Mouse (Mus musculus) intestine, postnatal 0 days (tissue): Measurements from ENCODE around the gene Ly6g6c. TPM values are rescaled to one million over a fixed set of nuclear protein-coding genes. Genes with fewer than 3 reads are reported as not detected.

Experiments
- ATAC-seq: fragments of 200-750 bp; cut with Nextera tagmentation; 2 replicates; pipeline ENCODE4 v1.8.0; 2017; ENCODE audit warnings: mild to moderate bottlenecking, moderate TSS enrichment, moderate library complexity
- H3K27ac ChIP-seq: fragments of 300-500 bp; sonication (generic); 2 replicates; pipeline ENCODE4 v1.5.1; 2014; ENCODE audit warnings: mild to moderate bottlenecking, low read depth, low read length, moderate library complexity
- H3K27me3 ChIP-seq: fragments of 300-500 bp; sonication (generic); replicated peaks from 2 replicates; pipeline ENCODE4 v1.6.1; 2014; ENCODE audit warnings: low read length, mixed read lengths; ENCODE audit not compliant: control insufficient read depth, insufficient read depth
- H3K36me3 ChIP-seq: fragments of 300-500 bp; sonication (generic); 2 replicates; pipeline ENCODE4 v1.6.1; 2014; ENCODE audit warnings: mild to moderate bottlenecking, moderate library complexity; ENCODE audit not compliant: control insufficient read depth, insufficient read depth
- H3K4me1 ChIP-seq: fragments of 300-500 bp; sonication (generic); replicated peaks from 2 replicates; pipeline ENCODE4 v1.6.1; 2014; ENCODE audit warnings: antibody characterized with exemption, low read length, mixed read lengths; ENCODE audit not compliant: control insufficient read depth, insufficient read depth
- H3K4me2 ChIP-seq: fragments of 300-500 bp; sonication (generic); replicated peaks from 2 replicates; pipeline ENCODE4 v1.6.1; 2014; ENCODE audit warnings: low read depth, mild to moderate bottlenecking, moderate library complexity
- H3K4me3 ChIP-seq: fragments of 300-500 bp; sonication (generic); 2 replicates; pipeline ENCODE4 v1.5.1; 2014; ENCODE audit warnings: low read depth, low read length
- H3K9ac ChIP-seq: fragments of 300-500 bp; sonication (generic); 2 replicates; pipeline ENCODE4 v1.6.1; 2014; ENCODE audit warnings: mild to moderate bottlenecking, low read depth, low read length
- H3K9me3 ChIP-seq: fragments of 300-500 bp; sonication (generic); 2 replicates; pipeline ENCODE4 v1.6.1; 2016; ENCODE audit warnings: mixed run types; ENCODE audit not compliant: control insufficient read depth
- CTCF ChIP-seq: sonication (generic); IDR thresholded peaks from 2 replicates; pipeline ENCODE4 v1.5.1; 2016; ENCODE audit warnings: low read depth, mild to moderate bottlenecking, control low read depth, antibody characterized with exemption, moderate library complexity
- WGBS: fragments of 180-500 bp; shearing (Covaris S2); extraction: QIAGEN DNeasy Blood & Tissue Kit; methylation state at CpG from one replicate; pipeline ENCODE4 v1.1.7; 2014; 5-methylcytosine and 5-hydroxymethylcytosine counted together
- polyA plus RNA-seq: library from polyadenylated mRNA; unstranded; fragments of >200 nt; fragmentation: Nextera tagmentation; extraction: Ambion mirVana; gene quantifications from 2 replicates; pipeline ENCODE4 v1.2.1, GENCODE M21; 2015

Ly6g6c gene
- polyA plus RNA-seq, 1 experiment from 2014 or later, result 0.12 TPM

GRCm38 (mm10) chr17:35076507-35077176, 11.5 kb downstream of the Ly6g6c start, which contains the start of gene Ly6g6e:
Gene Ly6g6e, plus strand, starts transcription at chr17:35076902.
- Histone ChIP-seq H3K9ac (peak within 1 kb of the TSS; percentile 44), H3K4me3 (peak within 1 kb of the TSS; percentile 23), H3K36me3 (no peaks in the 10 kb centered on the region), H3K4me1 (peaks cover 11% of the 10 kb centered on the region; the same call in 1 of the 2 replicates), H3K9me3 (no peaks in the 10 kb centered on the region), H3K27ac (peak within 1 kb of the TSS; percentile 22; the same call in 1 of the 2 replicates), H3K27me3 (no peaks in the 10 kb centered on the region), H3K4me2 (peak within 1 kb of the TSS; percentile 61)
- no peak for ATAC-seq
- WGBS, result 21% methylated on average over 9 of the region's 10 CpGs
- TF ChIP-seq CTCF, result no peak

- H3K27ac ChIP-seq, result peak overlapping the region; percentile 22; the same call in 1 of the 2 replicates
- peak overlapping the region; percentile 23 for H3K4me3 ChIP-seq
- no peaks in the 10 kb centered on the region for H3K9me3 ChIP-seq
- ATAC-seq, result no peak
- H3K27me3 ChIP-seq, result no peaks in the 10 kb centered on the region
- H3K36me3 ChIP-seq, result no peaks in the 10 kb centered on the region
- TF ChIP-seq CTCF, result no peak
- H3K9ac ChIP-seq, result peak overlapping the region; percentile 44
- peak overlapping the region; percentile 61 for H3K4me2 ChIP-seq
- WGBS, result 25% methylated on average over 2 of the region's 2 CpGs
- peaks cover 11% of the 10 kb centered on the region; the same call in 1 of the 2 replicates for H3K4me1 ChIP-seq
Measured at GRCm38 (mm10) chr17:35077285-35077684, 12.1 kb downstream of the Ly6g6c start.

- peak; percentile 79 for TF ChIP-seq CTCF
- peak within 1 kb of the TSS; percentile 23 for H3K4me3 ChIP-seq
- H3K36me3 ChIP-seq, result no peaks in the 10 kb centered on the region
- WGBS, result 9% methylated on average over 14 of the region's 14 CpGs
- H3K4me1 ChIP-seq, result peaks cover 11% of the 10 kb centered on the region; the same call in 1 of the 2 replicates
- H3K9me3 ChIP-seq, result no peaks in the 10 kb centered on the region
- H3K27me3 ChIP-seq, result no peaks in the 10 kb centered on the region
- H3K9ac ChIP-seq, result peak within 1 kb of the TSS; percentile 44
- ATAC-seq, result peak; percentile 39
- H3K27ac ChIP-seq, result peak within 1 kb of the TSS; percentile 22; the same call in 1 of the 2 replicates
- peak within 1 kb of the TSS; percentile 61 for H3K4me2 ChIP-seq
Measured at GRCm38 (mm10) chr17:35077786-35078233, 12.6 kb downstream of the Ly6g6c start, which contains the start of gene Ly6g6d. Gene Ly6g6d, minus strand, starts transcription at chr17:35078065.

- Histone ChIP-seq H3K9me3 (no peaks in the 10 kb centered on the region), H3K9ac (0 out of 2 replicates have a peak overlapping the region, but pooled peaks have one; percentile 11), H3K27ac (peak overlapping the region; percentile 41; the same call in 1 of the 2 replicates), H3K27me3 (no peaks in the 10 kb centered on the region), H3K4me2 (peak overlapping the region; percentile 32; the same call in 1 of the 2 replicates), H3K4me3 (no peak overlapping the region), H3K4me1 (peaks cover 11% of the 10 kb centered on the region; the same call in 1 of the 2 replicates), H3K36me3 (no peaks in the 10 kb centered on the region)
- 28% methylated on average over 9 of the region's 9 CpGs for WGBS
- ATAC-seq, result peak; percentile 76
- peak; percentile 58 for TF ChIP-seq CTCF
Measured at GRCm38 (mm10) chr17:35079778-35080177, 14.6 kb downstream of the Ly6g6c start.

GRCm38 (mm10) chr17:35080248-35080647, 15.1 kb downstream of the Ly6g6c start:
- no peaks in the 10 kb centered on the region for H3K27me3 ChIP-seq
- peak overlapping the region; percentile 41; the same call in 1 of the 2 replicates for H3K27ac ChIP-seq
- H3K9ac ChIP-seq, result 0 out of 2 replicates have a peak overlapping the region, but pooled peaks have one; percentile 11
- H3K4me2 ChIP-seq, result peak overlapping the region; percentile 32; the same call in 1 of the 2 replicates
- no peak for TF ChIP-seq CTCF
- H3K9me3 ChIP-seq, result no peaks in the 10 kb centered on the region
- 32% methylated on average over 6 of the region's 6 CpGs for WGBS
- ATAC-seq, result peak; percentile 28
- H3K36me3 ChIP-seq, result no peaks in the 10 kb centered on the region
- H3K4me1 ChIP-seq, result peaks cover 11% of the 10 kb centered on the region; the same call in 1 of the 2 replicates
- no peak overlapping the region for H3K4me3 ChIP-seq

GRCm38 (mm10) chr17:35080710-35081109, 15.5 kb downstream of the Ly6g6c start:
- WGBS, result 89% methylated on average over 4 of the region's 4 CpGs
- TF ChIP-seq CTCF, result no peak

More at GRCm38 (mm10) chr17:35080710-35081109, 15.5 kb downstream of the Ly6g6c start:
- Histone ChIP-seq H3K4me2 (no peak overlapping the region), H3K4me3 (no peak overlapping the region), H3K9me3 (no peaks in the 10 kb centered on the region), H3K9ac (no peak overlapping the region), H3K36me3 (no peaks in the 10 kb centered on the region), H3K27me3 (no peaks in the 10 kb centered on the region), H3K4me1 (peaks cover 11% of the 10 kb centered on the region; the same call in 1 of the 2 replicates), H3K27ac (0 out of 2 replicates have a peak overlapping the region, but pooled peaks have one; percentile 41)
- no peak for ATAC-seq
